Mouse (Mus musculus): ENCODE measurements around the gene Gnat1. TPM values are rescaled to one million over a fixed set of nuclear protein-coding genes. Genes with fewer than 3 reads are reported as not detected.
A peak's percentile ranks its signal among the peaks of the same experiment; 100 is the strongest.

Gnat1 gene
- total RNA-seq, 1 experiment = 1.2 TPM

DNA sequence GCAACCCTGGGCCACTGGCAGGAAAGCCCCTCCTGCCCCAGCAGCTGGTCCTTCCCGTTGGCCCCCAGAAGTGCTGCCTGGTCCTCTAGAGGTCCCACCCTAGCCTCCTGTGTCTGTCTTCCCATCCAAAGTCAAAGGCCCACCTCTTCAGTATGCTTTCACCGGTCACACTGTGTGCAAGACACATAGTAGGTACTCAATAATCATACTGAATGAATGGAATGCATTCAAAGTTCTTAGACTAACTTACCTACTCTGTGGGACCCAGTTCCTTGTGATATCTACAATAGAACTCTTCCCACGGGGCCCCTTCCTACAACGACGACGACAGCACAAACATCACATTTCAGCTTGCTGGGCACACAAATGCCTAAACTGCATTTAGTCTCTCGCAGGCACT lies 14.2 kb downstream of the Gnat1 start:
- H3K36me3 ChIP-seq (ENCODE audit: control insufficient read depth, insufficient read depth, low read length, poor library complexity, severe bottlenecking) = no peaks in the 10 kb centered on the region
- in situ Hi-C loops (cut with MboI; ENCODE audit: low sequenced_read_pairs in 2 of 2, unreplicated experiment in 2 of 2) = no loop called here
- DNase-seq (ENCODE audit: low read depth, low spot score) = no peak
- H3K9me3 ChIP-seq (ENCODE audit: control insufficient read depth, insufficient read depth, low read depth, low read length) = no peaks in the 10 kb centered on the region
- TF ChIP-seq MAFK (IDR thresholded peaks at IDR 0.05; ENCODE audit: insufficient read depth, low read depth, low read length) (no peak), ZC3H11A (IDR thresholded peaks at IDR 0.05; ENCODE audit: borderline replicate concordance, low read depth, low read length) (no peak), HCFC1 (IDR thresholded peaks at IDR 0.05; ENCODE audit: borderline replicate concordance, insufficient read depth, low read length) (no peak), ZNF384 (IDR thresholded peaks at IDR 0.05; ENCODE audit: low read depth, low read length) (no peak), CHD2 (IDR thresholded peaks at IDR 0.05; ENCODE audit: low read depth, low read length) (no peak)
- peaks cover 0 to 13% of the 10 kb centered on the region in 2 experiments; a peak in 1 of 4 replicates for H3K4me1 ChIP-seq (ENCODE audit: control insufficient read depth in 2 of 2, insufficient read depth in 2 of 2, low read length in 2 of 2, poor library complexity in 1 of 2)
- H3K9ac ChIP-seq (ENCODE audit: insufficient read depth, low read depth, low read length, poor library complexity, severe bottlenecking) = no peak overlapping the region
- no peak overlapping the region for H3K4me3 ChIP-seq (ENCODE audit: insufficient read depth in 1 of 2, low read depth in 1 of 2, low read length in 2 of 2, poor library complexity in 1 of 2, severe bottlenecking in 1 of 2)
- no peak overlapping the region for H3K27ac ChIP-seq (ENCODE audit: insufficient read depth, low read depth, low read length, poor library complexity, severe bottlenecking)

DNA sequence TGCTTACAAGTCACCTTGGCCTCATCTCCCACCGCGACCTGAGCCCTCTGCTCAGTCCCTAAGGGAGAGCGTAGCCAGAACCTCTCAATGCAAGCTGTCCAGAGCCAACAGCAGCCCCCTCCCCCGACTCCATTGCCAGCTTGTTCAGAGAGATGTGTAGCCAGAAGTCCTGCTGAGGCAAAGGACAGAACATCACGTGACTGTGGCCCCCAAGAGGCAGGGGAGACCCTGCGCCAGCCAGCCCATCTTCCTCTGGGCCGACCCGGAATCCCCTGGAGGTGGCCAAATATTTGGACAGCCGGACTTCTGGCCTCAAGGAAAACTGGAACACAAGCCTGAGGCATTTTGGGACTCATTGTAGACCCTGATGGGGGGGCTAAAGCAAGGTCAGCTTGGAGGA lies 16.0 kb downstream of the Gnat1 start:
- no peaks in the 10 kb centered on the region for H3K9me3 ChIP-seq (ENCODE audit: control insufficient read depth, insufficient read depth, low read depth, low read length)
- in situ Hi-C loops (cut with MboI; ENCODE audit: low sequenced_read_pairs in 2 of 2, unreplicated experiment in 2 of 2) = no loop called here
- H3K9ac ChIP-seq (ENCODE audit: insufficient read depth, low read depth, low read length, poor library complexity, severe bottlenecking) = no peak overlapping the region
- peaks cover 0 to 13% of the 10 kb centered on the region in 2 experiments; a peak in 1 of 4 replicates for H3K4me1 ChIP-seq (ENCODE audit: control insufficient read depth in 2 of 2, insufficient read depth in 2 of 2, low read length in 2 of 2, poor library complexity in 1 of 2)
- H3K27ac ChIP-seq (ENCODE audit: insufficient read depth, low read depth, low read length, poor library complexity, severe bottlenecking) = no peak overlapping the region
- TF ChIP-seq ZNF384 (IDR thresholded peaks at IDR 0.05; ENCODE audit: low read depth, low read length) (no peak), ZC3H11A (IDR thresholded peaks at IDR 0.05; ENCODE audit: borderline replicate concordance, low read depth, low read length) (no peak)
- H3K36me3 ChIP-seq (ENCODE audit: control insufficient read depth, insufficient read depth, low read length, poor library complexity, severe bottlenecking) = no peaks in the 10 kb centered on the region
- no peak for DNase-seq (ENCODE audit: low read depth, low spot score)
- H3K4me3 ChIP-seq (ENCODE audit: insufficient read depth in 1 of 2, low read depth in 1 of 2, low read length in 2 of 2, poor library complexity in 1 of 2, severe bottlenecking in 1 of 2) = no peak overlapping the region

DNA sequence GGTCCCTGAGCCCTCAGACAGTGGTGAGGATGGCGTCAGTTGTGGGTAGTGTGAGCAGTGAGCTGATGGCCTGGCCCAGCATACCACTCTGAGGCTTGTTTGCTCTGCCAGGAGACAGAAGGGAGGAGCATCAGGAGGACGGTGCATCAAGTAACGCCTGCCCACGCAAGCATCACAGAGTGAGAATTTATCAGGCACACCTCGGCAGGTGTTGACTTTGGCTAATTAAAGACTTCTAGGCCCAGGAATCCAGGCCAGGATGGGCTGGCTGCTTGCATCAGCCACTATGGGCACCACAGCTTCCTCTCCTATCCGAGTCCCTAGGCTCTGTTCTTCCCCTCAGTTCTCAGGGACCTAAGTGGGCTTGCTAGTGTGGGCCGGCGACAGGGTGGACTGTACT lies 17.2 kb downstream of the Gnat1 start:
- Histone ChIP-seq H3K9me3 (ENCODE audit: control insufficient read depth, insufficient read depth, low read depth, low read length) (no peaks in the 10 kb centered on the region), H3K27ac (ENCODE audit: insufficient read depth, low read depth, low read length, poor library complexity, severe bottlenecking) (no peak overlapping the region), H3K9ac (ENCODE audit: insufficient read depth, low read depth, low read length, poor library complexity, severe bottlenecking) (no peak overlapping the region), H3K4me1 (ENCODE audit: control insufficient read depth in 2 of 2, insufficient read depth in 2 of 2, low read length in 2 of 2, poor library complexity in 1 of 2) (peaks cover 0 to 11% of the 10 kb centered on the region in 2 experiments; a peak in 1 of 4 replicates), H3K36me3 (ENCODE audit: control insufficient read depth, insufficient read depth, low read length, poor library complexity, severe bottlenecking) (no peaks in the 10 kb centered on the region), H3K4me3 (ENCODE audit: insufficient read depth in 1 of 2, low read depth in 1 of 2, low read length in 2 of 2, poor library complexity in 1 of 2, severe bottlenecking in 1 of 2) (no peak overlapping the region)
- TF ChIP-seq CHD2 (IDR thresholded peaks at IDR 0.05; ENCODE audit: low read depth, low read length) = no peak
- TF ChIP-seq ZNF384 (IDR thresholded peaks at IDR 0.05; ENCODE audit: low read depth, low read length) = no peak
- TF ChIP-seq ZC3H11A (IDR thresholded peaks at IDR 0.05; ENCODE audit: borderline replicate concordance, low read depth, low read length) = no peak
- TF ChIP-seq MAFK (IDR thresholded peaks at IDR 0.05; ENCODE audit: insufficient read depth, low read depth, low read length) = no peak
- no peak for TF ChIP-seq HCFC1 (IDR thresholded peaks at IDR 0.05; ENCODE audit: borderline replicate concordance, insufficient read depth, low read length)
- in situ Hi-C loops (cut with MboI; ENCODE audit: low sequenced_read_pairs in 2 of 2, unreplicated experiment in 2 of 2) = no loop called here
- DNase-seq (ENCODE audit: low read depth, low spot score) = no peak

DNA sequence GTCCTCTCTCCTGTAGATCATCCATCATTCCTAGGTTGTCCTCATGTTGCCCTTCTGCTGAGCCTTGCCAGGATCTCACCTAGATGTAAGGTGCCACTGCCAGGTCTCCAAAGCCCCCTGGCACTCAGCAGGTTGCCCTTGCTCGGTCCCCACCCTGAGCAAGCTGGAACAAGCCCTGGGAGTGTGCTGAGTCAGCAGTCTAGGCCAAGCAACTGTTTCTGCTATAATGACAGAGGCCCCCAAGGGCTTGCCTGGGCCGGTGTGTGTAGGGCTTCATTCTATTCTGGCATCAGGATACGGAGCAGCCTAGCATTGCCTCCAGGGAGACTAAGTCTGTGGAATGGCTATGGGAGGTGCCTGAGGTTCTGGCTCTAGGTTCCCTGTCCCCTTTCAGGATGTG lies 18.7 kb downstream of the Gnat1 start:
- TF ChIP-seq ZNF384 (IDR thresholded peaks at IDR 0.05; ENCODE audit: low read depth, low read length) = no peak
- TF ChIP-seq MAFK (IDR thresholded peaks at IDR 0.05; ENCODE audit: insufficient read depth, low read depth, low read length) = peak; percentile 85
- TF ChIP-seq ZC3H11A (IDR thresholded peaks at IDR 0.05; ENCODE audit: borderline replicate concordance, low read depth, low read length) = no peak
- in situ Hi-C loops (cut with MboI; ENCODE audit: low sequenced_read_pairs in 2 of 2, unreplicated experiment in 2 of 2) = no loop called here

DNA sequence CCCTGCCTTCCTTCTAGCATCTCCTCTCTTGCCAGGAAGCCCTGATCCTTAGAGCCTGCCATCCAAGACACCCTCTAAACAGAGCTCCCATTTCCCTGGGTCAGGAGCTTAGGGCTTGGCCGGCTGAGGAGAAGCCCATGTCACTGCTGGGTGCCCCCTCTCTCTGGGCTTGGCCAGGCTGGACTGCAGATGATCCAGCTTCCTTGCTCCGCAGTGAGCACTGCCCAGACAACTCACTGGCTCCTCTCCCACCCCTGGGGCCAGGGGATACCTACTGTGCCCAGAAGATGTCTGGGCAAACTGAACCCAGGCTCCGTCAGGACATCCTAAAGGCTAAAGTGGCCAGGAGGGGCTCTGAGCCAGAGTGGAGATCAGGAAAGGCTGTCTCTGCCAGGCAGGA lies 19.6 kb downstream of the Gnat1 start:
- H3K4me3 ChIP-seq (ENCODE audit: insufficient read depth in 1 of 2, low read depth in 1 of 2, low read length in 2 of 2, poor library complexity in 1 of 2, severe bottlenecking in 1 of 2) = no peak overlapping the region
- no peak for TF ChIP-seq MAFK (IDR thresholded peaks at IDR 0.05; ENCODE audit: insufficient read depth, low read depth, low read length)
- no peak for TF ChIP-seq CHD2 (IDR thresholded peaks at IDR 0.05; ENCODE audit: low read depth, low read length)
- TF ChIP-seq ZNF384 (IDR thresholded peaks at IDR 0.05; ENCODE audit: low read depth, low read length) = no peak
- no peak for TF ChIP-seq HCFC1 (IDR thresholded peaks at IDR 0.05; ENCODE audit: borderline replicate concordance, insufficient read depth, low read length)
- no peaks in the 10 kb centered on the region for H3K36me3 ChIP-seq (ENCODE audit: control insufficient read depth, insufficient read depth, low read length, poor library complexity, severe bottlenecking)
- H3K9ac ChIP-seq (ENCODE audit: insufficient read depth, low read depth, low read length, poor library complexity, severe bottlenecking) = no peak overlapping the region
- H3K4me1 ChIP-seq (ENCODE audit: control insufficient read depth in 2 of 2, insufficient read depth in 2 of 2, low read length in 2 of 2, poor library complexity in 1 of 2) = peaks cover 0 to 8% of the 10 kb centered on the region in 2 experiments; a peak in 1 of 4 replicates
- DNase-seq (ENCODE audit: low read depth, low spot score) = no peak
- no peaks in the 10 kb centered on the region for H3K9me3 ChIP-seq (ENCODE audit: control insufficient read depth, insufficient read depth, low read depth, low read length)
- no peak overlapping the region for H3K27ac ChIP-seq (ENCODE audit: insufficient read depth, low read depth, low read length, poor library complexity, severe bottlenecking)
- in situ Hi-C loops (cut with MboI; ENCODE audit: low sequenced_read_pairs in 2 of 2, unreplicated experiment in 2 of 2) = no loop called here

More for the DNA sequence above, 18.7 kb downstream of the Gnat1 start:
- Histone ChIP-seq H3K9ac (ENCODE audit: insufficient read depth, low read depth, low read length, poor library complexity, severe bottlenecking) (no peak overlapping the region), H3K27ac (ENCODE audit: insufficient read depth, low read depth, low read length, poor library complexity, severe bottlenecking) (no peak overlapping the region), H3K9me3 (ENCODE audit: control insufficient read depth, insufficient read depth, low read depth, low read length) (no peaks in the 10 kb centered on the region), H3K4me1 (ENCODE audit: control insufficient read depth in 2 of 2, insufficient read depth in 2 of 2, low read length in 2 of 2, poor library complexity in 1 of 2) (peaks cover 0 to 8% of the 10 kb centered on the region in 2 experiments; a peak in 1 of 4 replicates), H3K4me3 (ENCODE audit: insufficient read depth in 1 of 2, low read depth in 1 of 2, low read length in 2 of 2, poor library complexity in 1 of 2, severe bottlenecking in 1 of 2) (no peak overlapping the region), H3K36me3 (ENCODE audit: control insufficient read depth, insufficient read depth, low read length, poor library complexity, severe bottlenecking) (no peaks in the 10 kb centered on the region)
- no peak for DNase-seq (ENCODE audit: low read depth, low spot score)

Data from ES-E14 (cell line).